Mouse (Mus musculus) right cerebral cortex, postnatal 4 days (tissue): ENCODE data around the gene Camk1.

Experiments
- DNase-seq: peaks from one replicate; pipeline ENCODE4 v3.0.0-alpha.2; 2022

Camk1 gene

DNA sequence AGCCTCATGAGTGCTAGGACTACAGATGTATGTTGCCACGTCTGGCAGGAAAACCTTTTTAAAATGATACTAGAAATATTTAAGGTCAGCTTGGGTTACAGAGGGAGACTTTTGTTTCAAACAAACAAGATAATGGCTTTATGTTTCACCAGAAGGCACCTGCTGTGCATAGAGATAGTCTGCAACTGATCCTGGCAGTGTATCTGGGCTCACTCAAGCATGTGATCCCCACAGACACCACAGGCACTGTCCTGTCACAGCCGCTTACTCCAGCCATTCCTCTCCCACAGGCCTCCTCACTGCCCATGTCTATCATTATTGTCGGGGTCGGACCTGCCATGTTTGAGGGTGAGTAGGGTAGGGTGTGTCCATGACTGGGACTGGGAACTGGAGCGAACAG, 42.4 kb downstream of the Camk1 start:
- DNase-seq = no peak

GRCm38 (mm10) chr6:113296639-113297038, 47.1 kb downstream of the Camk1 start:
- no peak for DNase-seq

DNA sequence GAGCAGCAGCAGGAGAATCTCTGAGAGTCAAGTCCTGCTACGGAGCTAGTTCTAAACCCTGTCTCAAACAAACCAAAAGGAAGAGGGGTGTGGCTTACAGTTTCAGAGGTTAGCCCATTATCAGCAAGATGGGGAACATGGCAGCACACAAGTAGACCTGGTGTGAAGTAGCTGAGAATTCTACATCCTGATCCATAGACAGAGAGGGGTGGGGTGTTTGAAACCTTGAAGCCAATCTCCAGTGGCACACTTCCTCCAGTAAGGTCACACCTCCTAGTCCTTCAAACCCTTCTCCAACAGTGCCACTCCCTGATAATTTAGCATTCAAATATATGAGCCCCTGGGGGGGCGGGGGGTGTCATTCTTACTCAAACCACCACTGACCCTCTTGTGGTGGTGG, 47.7 kb downstream of the Camk1 start:
- no peak for DNase-seq

GRCm38 (mm10) chr6:113292938-113293337, 50.8 kb downstream of the Camk1 start:
- DNase-seq = no peak

DNA sequence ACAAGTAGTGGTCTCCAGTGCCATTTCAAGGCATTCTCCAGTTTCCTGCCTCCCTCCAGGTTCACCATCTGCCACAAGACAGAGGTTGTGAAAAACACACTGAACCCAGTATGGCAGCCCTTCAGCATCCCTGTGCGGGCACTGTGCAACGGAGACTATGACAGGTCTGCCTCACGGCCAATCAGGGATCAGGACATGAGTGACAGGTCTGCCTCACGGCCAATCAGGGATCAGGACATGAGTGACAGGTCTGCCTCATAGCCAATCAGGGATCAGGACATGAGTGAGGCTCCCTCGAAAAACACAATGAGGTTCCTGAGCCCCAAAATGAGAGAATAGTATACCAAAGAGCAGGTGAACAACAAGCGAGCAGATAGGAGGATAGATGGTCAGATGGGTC, 53.4 kb downstream of the Camk1 start:
- no peak for DNase-seq

- DNase-seq = no peak
These were observed 54.4 kb downstream of the Camk1 start for GRCm38 (mm10) chr6:113289346-113289745.

GRCm38 (mm10) chr6:113287236-113287635, 56.5 kb downstream of the Camk1 start:
- DNase-seq = no peak

GRCm38 (mm10) chr6:113286316-113286715, 57.5 kb downstream of the Camk1 start:
- DNase-seq = no peak

GRCm38 (mm10) chr6:113284931-113285330, 58.9 kb downstream of the Camk1 start:
- no peak for DNase-seq
